Mouse (Mus musculus) left cerebral cortex, postnatal 4 days (tissue): ENCODE measurements at regions not wholly inside any gene's neighbourhood (a gene's known extent, or its start where the extent isn't known, plus 50 kb on each side); places are given as distances from the start of the nearest gene placed in this dataset.
A peak's percentile ranks its signal among the peaks of the same experiment; 100 is the strongest.

Source experiments
- DNase-seq: peaks from one replicate; pipeline ENCODE4 v3.0.0-alpha.2; 2022
- intact Hi-C: fragments of 180-260 bp; cut with DNase I; formaldehyde crosslinking; loops from one replicate; pipeline ENCODE4 v1.15.1; 2025

- DNase-seq, result peak; percentile 45
- intact Hi-C loops, result no loop called here
Observed at GRCm38 (mm10) chr14:37950212-37950876, 815.3 kb upstream of the Ghitm start.
